Mouse (Mus musculus) adrenal gland, postnatal 10 days (tissue): ENCODE results near the gene Itga1. TPM values are rescaled to one million over a fixed set of nuclear protein-coding genes. Genes with fewer than 3 reads are reported as not detected.

Source experiments
- DNase-seq: peaks from one replicate; pipeline ENCODE4 v3.0.0; 2021; ENCODE audit warnings: mixed read lengths
- long read RNA-seq, 2 experiments: library from polyadenylated mRNA; stranded (forward); transcript quantifications; one replicate each; pipeline ENCODE4 v2.0.0; 2021
- total RNA-seq, 2 experiments: library from RNA; stranded (reverse); gene quantifications; 2 replicates each; pipeline ENCODE4 v1.2.3; 2021

The Itga1 gene
- 10 to 100 TPM; 42.4 to 59.2 TPM for total RNA-seq
- long read RNA-seq, experiment 1, full-length matches to known transcripts, result 7 of 12 reads
- long read RNA-seq, experiment 1, partial matches to known transcripts, result 2 of 12 reads
- long read RNA-seq, experiment 1, other reads (novel, unspliced or antisense), result 3 of 12 reads
- long read RNA-seq, experiment 2, full-length matches to known transcripts, result 7 of 8 reads
- long read RNA-seq, experiment 2, partial matches to known transcripts, result 0 of 8 reads
- long read RNA-seq, experiment 2, other reads (novel, unspliced or antisense), result 1 of 8 reads

DNA sequence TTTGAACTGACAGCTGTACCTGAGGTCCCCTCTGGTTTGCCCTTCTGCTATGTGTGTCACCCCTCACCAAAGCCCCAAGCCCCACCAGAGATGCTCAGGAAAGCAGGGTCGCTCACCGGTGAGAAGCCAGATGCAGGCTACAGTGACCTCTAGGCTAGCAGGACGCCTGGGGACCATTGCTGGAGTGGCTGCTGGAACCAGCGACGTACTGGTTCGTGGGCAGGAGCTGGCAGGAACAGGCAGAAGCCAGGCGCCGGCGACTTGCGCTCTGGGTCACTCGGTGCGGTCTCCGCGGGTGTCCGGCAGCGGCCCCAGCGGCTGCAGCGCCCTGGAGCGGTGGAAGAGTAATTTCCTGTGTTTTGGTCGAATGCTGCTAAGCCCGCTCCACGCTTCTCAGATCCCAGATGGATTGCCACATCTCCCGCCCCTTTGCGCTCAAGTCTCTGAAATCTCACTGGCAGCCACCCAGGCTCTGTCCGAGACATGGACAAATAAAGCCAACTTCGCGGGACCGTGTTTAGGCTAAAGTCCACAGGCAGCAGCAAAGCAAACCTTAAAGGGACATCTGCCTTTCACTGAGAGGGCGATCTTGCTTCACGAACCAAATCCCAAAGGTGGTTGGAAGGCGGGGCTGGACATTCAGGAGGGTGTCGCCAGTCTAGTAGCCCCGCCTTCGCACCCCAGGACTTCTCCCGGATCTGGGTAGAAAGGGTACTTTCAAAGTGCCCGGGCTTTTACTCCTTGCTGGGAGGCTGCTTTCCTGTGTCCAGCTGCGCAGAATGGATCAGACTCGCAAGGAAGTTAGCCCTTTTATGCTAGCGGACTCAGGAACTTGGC, at the start of gene Itga1, which contains the start of gene Gm49395:
Gene Itga1 (minus strand): TSS at position 610 of the 837 bp plus-strand sequence.
Gene Gm49395 (minus strand): TSS at position 567 of the 837 bp plus-strand sequence.
- peak; percentile 88 for DNase-seq

GRCm38 (mm10) chr13:115150602-115151001, 48.8 kb upstream of the Itga1 start:
- DNase-seq, result no peak

GRCm38 (mm10) chr13:115149849-115150248, 48.1 kb upstream of the Itga1 start:
- DNase-seq, result no peak

- DNase-seq, result no peak
Measured at GRCm38 (mm10) chr13:115143575-115143974, 41.8 kb upstream of the Itga1 start.

- no peak for DNase-seq
Measured at GRCm38 (mm10) chr13:115142066-115142465, 40.3 kb upstream of the Itga1 start.

DNA sequence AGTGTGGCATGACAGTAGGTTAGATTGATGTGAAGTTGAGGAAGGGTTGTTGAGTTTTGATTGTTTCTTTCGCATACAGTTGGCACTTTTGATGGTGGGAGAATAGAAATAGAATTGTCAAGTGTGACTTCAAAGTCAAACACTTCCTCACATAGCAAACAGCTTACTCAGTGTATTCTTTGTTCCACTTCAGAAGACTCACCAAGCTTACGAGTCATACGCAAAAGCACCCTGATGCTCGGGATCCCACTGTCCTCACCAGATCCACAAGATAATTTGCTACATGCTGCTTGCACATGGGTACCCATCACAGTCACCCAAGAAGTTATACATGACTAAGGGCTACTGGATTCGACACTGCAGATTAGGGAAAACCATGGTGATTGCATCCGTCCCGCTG, 36.7 kb upstream of the Itga1 start:
- DNase-seq, result no peak

DNA sequence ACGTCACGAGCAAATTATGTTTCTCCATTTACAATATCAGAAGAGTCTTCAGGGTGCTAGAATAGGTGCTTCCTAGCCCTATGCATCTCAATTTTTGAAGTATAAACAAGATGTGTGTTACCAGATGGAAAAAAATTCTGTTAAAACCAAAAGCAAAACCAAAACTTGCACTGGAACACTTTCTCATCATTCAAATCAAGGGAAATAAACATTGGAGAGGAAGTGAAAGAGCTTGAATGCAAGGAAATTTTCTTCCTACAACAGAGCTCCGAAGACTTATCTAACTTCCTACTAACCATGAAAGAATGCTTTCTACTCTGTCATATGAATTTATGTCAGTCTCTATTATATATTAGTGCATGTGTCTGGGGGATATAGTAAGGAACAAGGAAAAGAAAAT, 35.0 kb upstream of the Itga1 start:
- DNase-seq, result no peak

GRCm38 (mm10) chr13:115132435-115132834, 30.7 kb upstream of the Itga1 start:
- DNase-seq, result peak; percentile 3

- no peak for DNase-seq
Measured at GRCm38 (mm10) chr13:115131381-115131780, 29.6 kb upstream of the Itga1 start.

GRCm38 (mm10) chr13:115130035-115130434, 28.3 kb upstream of the Itga1 start:
- DNase-seq, result no peak

- no peak for DNase-seq
Measured at GRCm38 (mm10) chr13:115127826-115128225, 26.1 kb upstream of the Itga1 start.

DNA sequence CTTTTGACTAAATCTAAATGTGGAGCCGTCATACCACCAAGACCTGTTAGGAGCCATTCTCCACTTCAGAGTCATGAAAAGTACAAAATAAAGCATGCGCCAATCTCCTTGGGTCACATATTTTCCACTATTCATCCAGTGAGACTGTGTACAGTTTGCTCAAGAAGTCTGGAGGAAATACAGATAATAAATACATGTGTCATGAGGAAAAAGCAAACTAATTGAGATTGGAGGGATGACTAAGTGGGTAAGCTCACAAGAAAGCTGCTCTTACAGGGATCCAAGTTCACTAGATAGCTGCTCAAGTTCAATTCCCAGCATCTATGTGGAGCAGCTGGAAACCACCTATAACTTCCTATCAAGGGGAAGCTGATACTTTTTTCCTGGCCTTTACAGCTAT, 24.8 kb upstream of the Itga1 start:
- DNase-seq, result no peak

DNA sequence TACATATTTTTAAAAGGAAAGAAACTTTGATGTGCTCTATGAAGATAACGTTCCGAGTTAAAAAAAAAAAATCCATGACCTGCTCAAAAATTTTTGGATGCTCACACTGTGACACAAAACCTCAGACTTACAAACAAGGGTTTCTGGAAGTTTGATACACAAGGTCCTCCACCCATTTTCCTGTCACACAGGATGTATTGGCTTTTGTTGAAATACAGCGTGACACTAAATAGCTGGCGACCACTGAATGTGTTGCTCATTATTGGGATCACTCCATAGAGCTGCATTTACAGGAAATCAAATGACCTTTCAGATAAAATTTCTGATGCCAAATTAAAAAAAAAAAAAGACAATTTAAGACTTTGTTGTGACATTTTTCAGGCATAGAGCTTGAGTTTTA, 23.4 kb upstream of the Itga1 start:
- DNase-seq, result no peak

- peak; percentile 69 for DNase-seq
Measured at GRCm38 (mm10) chr13:115124521-115124920, 22.8 kb upstream of the Itga1 start.

- DNase-seq, result no peak
Measured at GRCm38 (mm10) chr13:115118756-115119155, 17.0 kb upstream of the Itga1 start.

- no peak for DNase-seq
Measured at GRCm38 (mm10) chr13:115118195-115118594, 16.4 kb upstream of the Itga1 start.

- no peak for DNase-seq
Measured at GRCm38 (mm10) chr13:115116930-115117621, 15.3 kb upstream of the Itga1 start.

- DNase-seq, result no peak
Measured at GRCm38 (mm10) chr13:115109628-115110027, 7.9 kb upstream of the Itga1 start.

- DNase-seq, result no peak
Measured at GRCm38 (mm10) chr13:115107436-115107835, 5.7 kb upstream of the Itga1 start.

DNA sequence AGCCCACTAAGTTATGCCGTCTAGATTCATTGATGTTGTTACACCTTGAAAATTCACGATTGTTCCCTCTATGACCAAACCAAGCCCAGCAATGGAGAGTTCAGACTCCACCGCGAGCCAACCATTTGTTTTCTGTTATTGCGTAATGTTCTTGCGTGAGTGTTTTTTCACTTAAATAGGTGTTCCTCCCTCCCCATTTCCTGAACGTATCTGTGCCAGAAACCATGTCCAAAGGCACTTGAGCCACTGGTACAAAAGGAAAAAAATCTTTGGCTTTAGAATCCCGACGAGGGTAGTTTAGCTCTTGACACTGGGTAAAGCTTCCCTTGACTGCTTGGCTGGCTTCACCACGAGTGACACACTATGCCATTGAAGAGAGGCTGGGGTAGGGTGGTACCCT, 4.4 kb upstream of the Itga1 start:
- DNase-seq, result no peak

- DNase-seq, result no peak
Measured at GRCm38 (mm10) chr13:115102754-115103153, 990 bp upstream of the Itga1 start.

- no peak for DNase-seq
Measured at GRCm38 (mm10) chr13:115100381-115101177, 1.2 kb downstream of the Itga1 start.
